In the genomic region with DNA sequence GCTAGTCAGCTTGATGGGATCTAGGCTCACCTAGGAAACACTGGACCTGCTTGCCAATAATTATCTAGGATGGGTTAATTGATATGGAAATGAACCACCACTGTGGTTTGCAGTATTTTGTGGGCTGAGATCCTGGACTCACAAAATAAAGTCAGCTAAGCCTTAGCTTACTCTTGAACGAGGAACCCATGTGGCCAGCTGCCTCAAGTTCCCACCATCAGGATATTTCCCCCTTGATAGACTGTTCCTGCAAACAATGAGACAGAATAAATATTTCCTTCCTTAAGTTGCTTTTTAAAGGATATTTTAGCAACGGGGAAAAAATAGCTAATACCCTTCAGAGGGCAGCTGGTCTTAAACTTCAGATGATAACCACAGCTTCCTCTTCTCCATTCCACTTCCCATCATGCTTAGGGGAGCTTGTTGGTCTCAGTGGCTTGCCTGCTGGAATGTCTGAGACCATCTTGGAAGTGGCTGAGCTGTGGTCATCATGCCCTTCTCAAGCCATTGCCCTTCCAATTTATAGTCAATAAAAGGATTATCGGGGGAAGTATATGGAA, we compare ENCODE assay signal across 31 mouse cellular contexts.
DNase-seq lines count a peak whose midpoint lies in the region; ATAC-seq and TF ChIP-seq lines count a peak whose summit lies in the region.
"Had no signal": no experiment of that assay in that cellular context is flagged by ENCODE, and none has a peak within 500 bp of the region (broad histone marks: within the 10 kb centered on the region; RNA-seq: fewer than 3 reads in every experiment).

No protein-coding gene starts in this region.

- no peak overlapping the region for H3K4me2 ChIP-seq in lung, postnatal 0 days (replicated peaks; ENCODE audit: low read depth, low read length)
- H3K4me2 ChIP-seq: hindbrain, embryonic 15.5 days; limb, embryonic 15.5 days; liver, embryonic 13.5 days; midbrain, embryonic 12.5 days; neural tube, embryonic 12.5 days had no signal

- H3K9ac ChIP-seq in lung, postnatal 0 days (replicated peaks; ENCODE audit: low read depth), result no peak overlapping the region
- H3K9ac ChIP-seq: hindbrain, embryonic 15.5 days; limb, embryonic 15.5 days; liver, embryonic 13.5 days; midbrain, embryonic 12.5 days; neural tube, embryonic 12.5 days had no signal

- no peak for TF ChIP-seq CTCF in lung, postnatal 0 days (IDR thresholded peaks at IDR 0.05)
- no peak for TF ChIP-seq CTCF in lung, adult 2 months (IDR thresholded peaks at IDR 0.05; ENCODE audit: insufficient read depth, low read length)

- no peaks in the 10 kb centered on the region for H3K9me3 ChIP-seq in lung, postnatal 0 days (ENCODE audit: low read length)
- H3K9me3 ChIP-seq: G1E; hindbrain, embryonic 15.5 days; limb, embryonic 10.5 days; limb, embryonic 15.5 days; liver, embryonic 13.5 days; megakaryocyte, embryonic 14.5 days; midbrain, embryonic 12.5 days; neural tube, embryonic 12.5 days had no signal

- no peak for ATAC-seq in lung, postnatal 0 days
- ATAC-seq in megakaryocyte, adult 5-6 weeks (ENCODE audit: poor library complexity, severe bottlenecking), result peak; percentile 60
- ATAC-seq: forebrain, embryonic 14.5 days; inflammation-experienced regulatory T-cells, adult 6 months had no signal

- TF ChIP-seq EP300 in lung, postnatal 0 days (IDR thresholded peaks at IDR 0.05), result no peak

- no peak overlapping the region for H3K27ac ChIP-seq in lung, postnatal 0 days (ENCODE audit: low read length)
- peak overlapping the region; percentile 51; the same call in 1 of the 2 replicates for H3K27ac ChIP-seq in brown adipose tissue, adult 24 weeks (replicated peaks; ENCODE audit: low read depth, low read length)
- H3K27ac ChIP-seq: hindbrain, embryonic 15.5 days; kidney, postnatal 0 days; limb, embryonic 10.5 days; limb, embryonic 15.5 days; liver, embryonic 13.5 days; midbrain, embryonic 12.5 days; neural tube, embryonic 12.5 days had no signal

- DNase-seq in lung, postnatal 0 days (ENCODE audit: low spot score), result peak; percentile 11
- DNase-seq in lung, adult 2 months, result no peak
- no peak for DNase-seq in B cell, adult 2 months
- no peak for DNase-seq in layer of hippocampus, adult 9-10 months (ENCODE audit: low spot score)
- DNase-seq: adrenal gland, postnatal 14 days; cerebellum, adult 8-10 months; cerebellum, postnatal 25 days; gastrocnemius, postnatal 25 days; heart, postnatal 4 days; kidney, adult 18-20 months; kidney, postnatal 4 days; layer of hippocampus, postnatal 36 days; liver, embryonic 13.5 days; lung, adult 18-20 months; lung, postnatal 14 days; right cerebral cortex, postnatal 4 days; thymus, postnatal 4 days had no signal

- H3K27me3 ChIP-seq in lung, postnatal 0 days (replicated peaks; ENCODE audit: insufficient read depth, low read length), result no peaks in the 10 kb centered on the region
- H3K27me3 ChIP-seq: hindbrain, embryonic 15.5 days; limb, embryonic 15.5 days; liver, embryonic 13.5 days; megakaryocyte, embryonic 14.5 days; midbrain, embryonic 12.5 days; neural tube, embryonic 12.5 days had no signal

- no peaks in the 10 kb centered on the region for H3K4me1 ChIP-seq in lung, postnatal 0 days (ENCODE audit: insufficient read depth, low read depth, low read length)
- H3K4me1 ChIP-seq in lung, adult 2 months (ENCODE audit: control insufficient read depth, insufficient read depth, low read length), result no peaks in the 10 kb centered on the region; the same call in 1 of the 2 replicates
- H3K4me1 ChIP-seq in brown adipose tissue, adult 24 weeks (ENCODE audit: control insufficient read depth, insufficient read depth, insufficient read length, low read length), result peaks cover 4% of the 10 kb centered on the region; the same call in 1 of the 2 replicates
- H3K4me1 ChIP-seq: hindbrain, embryonic 15.5 days; limb, embryonic 15.5 days; midbrain, embryonic 12.5 days; neural tube, embryonic 12.5 days had no signal

- H3K36me3 ChIP-seq in lung, postnatal 0 days (ENCODE audit: insufficient read depth, low read length), result no peaks in the 10 kb centered on the region
- H3K36me3 ChIP-seq: G1E; hindbrain, embryonic 15.5 days; limb, embryonic 10.5 days; limb, embryonic 15.5 days; liver, embryonic 13.5 days; midbrain, embryonic 12.5 days; neural tube, embryonic 12.5 days had no signal

- H3K4me3 ChIP-seq in lung, postnatal 0 days (ENCODE audit: low read depth, low read length), result no peak overlapping the region
- H3K4me3 ChIP-seq in lung, adult 2 months (replicated peaks; ENCODE audit: extremely low read depth, low read depth, low read length), result no peak overlapping the region
- H3K4me3 ChIP-seq in brown adipose tissue, adult 24 weeks (ENCODE audit: insufficient read depth, low read depth, low read length), result no peak overlapping the region
- H3K4me3 ChIP-seq: heart, adult 2 months; hindbrain, embryonic 15.5 days; limb, embryonic 10.5 days; limb, embryonic 15.5 days; liver, embryonic 13.5 days; megakaryocyte, embryonic 14.5 days; midbrain, embryonic 12.5 days; myocyte; neural tube, embryonic 12.5 days had no signal

- TF ChIP-seq POLR2A in lung, adult 2 months (IDR thresholded peaks at IDR 0.05; ENCODE audit: borderline replicate concordance, extremely low read depth, low read depth, low read length), result no peak

- WGBS in lung, postnatal 0 days, result 70% methylated on average over 3 of the region's 3 CpGs
- 54% methylated on average over 3 of the region's 3 CpGs for WGBS in lung, adult 2 months
